In the genomic region with DNA sequence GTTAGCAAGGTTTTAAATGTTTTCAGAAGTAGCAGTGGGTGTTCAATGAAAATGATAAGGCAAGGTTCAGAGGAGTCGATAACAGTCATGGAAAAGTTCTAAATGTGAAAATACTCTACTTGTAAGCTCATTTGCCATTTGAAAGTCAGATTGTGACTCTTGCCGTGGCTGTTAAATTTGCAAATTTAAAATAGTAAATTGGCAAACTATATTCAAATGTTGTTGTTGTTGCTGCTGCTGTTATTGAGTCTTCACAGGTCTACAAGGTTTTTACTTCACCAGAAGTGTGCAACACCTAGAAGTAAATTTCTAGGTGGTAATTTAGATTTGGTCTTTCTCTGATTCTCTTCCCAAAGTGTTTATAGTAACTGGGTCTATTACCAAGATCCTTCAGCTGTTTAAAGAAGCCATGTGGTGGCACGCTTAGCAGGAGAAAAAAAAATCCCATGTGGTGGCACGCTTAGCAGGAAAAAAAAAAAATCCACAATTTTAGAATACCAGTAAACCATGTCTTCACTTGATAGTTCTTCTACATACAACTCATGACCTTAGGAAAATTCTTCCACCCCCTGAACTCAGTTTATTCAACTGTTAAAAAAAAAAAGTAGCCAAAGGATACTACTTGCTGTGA, we compare ENCODE assay signal across 19 mouse cellular contexts. TPM values are rescaled to one million over a fixed set of nuclear protein-coding genes. Genes with fewer than 3 reads are reported as not detected.
"Had no signal": no experiment of that assay in that cellular context is flagged by ENCODE, and none has a peak within 500 bp of the region (broad histone marks: within the 10 kb centered on the region; RNA-seq: fewer than 3 reads in every experiment).

No protein-coding gene starts in this region.

- H3K4me1 ChIP-seq: limb, embryonic 15.5 days; midbrain, embryonic 13.5 days; neural tube, embryonic 15.5 days had no signal

- H3K27ac ChIP-seq: kidney, postnatal 0 days; limb, embryonic 15.5 days; midbrain, embryonic 13.5 days; neural tube, embryonic 15.5 days had no signal

- H3K9me3 ChIP-seq: limb, embryonic 15.5 days; midbrain, embryonic 13.5 days; neural tube, embryonic 15.5 days had no signal

- DNase-seq: kidney, adult 8-10 months; kidney, postnatal 36 days; layer of hippocampus, adult 9-11 months; layer of hippocampus, postnatal 36 days; lung, adult 18-20 months; lung, postnatal 4 days; right cerebral cortex, adult 18-20 months; right cerebral cortex, postnatal 25 days; thymus, adult 18-20 months; thymus, postnatal 14 days had no signal

- H3K4me2 ChIP-seq: limb, embryonic 15.5 days; midbrain, embryonic 13.5 days; neural tube, embryonic 15.5 days had no signal

- ATAC-seq: intestine, postnatal 0 days; lung, postnatal 0 days; midbrain, embryonic 13.5 days had no signal

- H3K27me3 ChIP-seq: limb, embryonic 15.5 days; midbrain, embryonic 13.5 days; neural tube, embryonic 15.5 days had no signal

- H3K36me3 ChIP-seq: limb, embryonic 15.5 days; midbrain, embryonic 13.5 days; neural tube, embryonic 15.5 days had no signal

- H3K4me3 ChIP-seq: limb, embryonic 15.5 days; midbrain, embryonic 13.5 days; neural tube, embryonic 15.5 days had no signal

- H3K9ac ChIP-seq: limb, embryonic 15.5 days; midbrain, embryonic 13.5 days; neural tube, embryonic 15.5 days had no signal

RNA-seq across cellular contexts. Expression of a gene that starts 1.3 kb away (rescaled TPM):
- total RNA-seq: layer of hippocampus, postnatal 36 days; left cerebral cortex, adult 8-10 months; left cerebral cortex, postnatal 25 days; midbrain, postnatal 0 days had no signal
